Mouse (Mus musculus): ENCODE measurements around the gene Gramd1c. TPM values are rescaled to one million over a fixed set of nuclear protein-coding genes. Genes with fewer than 3 reads are reported as not detected.
A peak's percentile ranks its signal among the peaks of the same experiment; 100 is the strongest.

The Gramd1c gene
- polyA plus RNA-seq, 1 experiment: 1.4 TPM

GRCm38 (mm10) chr16:44087650-44088049, 24.5 kb upstream of the Gramd1c start:
- no peak overlapping the region for H3K27ac ChIP-seq (ENCODE audit: insufficient read depth, low read length)
- WGBS: 75% methylated on average over 2 of the region's 2 CpGs
- no peak for TF ChIP-seq CTCF (IDR thresholded peaks at IDR 0.05; ENCODE audit: borderline replicate concordance, insufficient read depth, low read depth, low read length)
- no peak for TF ChIP-seq POLR2A (IDR thresholded peaks at IDR 0.05; ENCODE audit: borderline replicate concordance, insufficient read depth, low read length)
- no peak overlapping the region for H3K4me3 ChIP-seq (replicated peaks; ENCODE audit: insufficient read depth, low read depth, low read length)
- no peaks in the 10 kb centered on the region for H3K27me3 ChIP-seq (ENCODE audit: control insufficient read depth, insufficient read depth, low read length)
- no peak for DNase-seq
- no peaks in the 10 kb centered on the region for H3K4me1 ChIP-seq (ENCODE audit: control insufficient read depth, insufficient read depth, low read length)

DNA sequence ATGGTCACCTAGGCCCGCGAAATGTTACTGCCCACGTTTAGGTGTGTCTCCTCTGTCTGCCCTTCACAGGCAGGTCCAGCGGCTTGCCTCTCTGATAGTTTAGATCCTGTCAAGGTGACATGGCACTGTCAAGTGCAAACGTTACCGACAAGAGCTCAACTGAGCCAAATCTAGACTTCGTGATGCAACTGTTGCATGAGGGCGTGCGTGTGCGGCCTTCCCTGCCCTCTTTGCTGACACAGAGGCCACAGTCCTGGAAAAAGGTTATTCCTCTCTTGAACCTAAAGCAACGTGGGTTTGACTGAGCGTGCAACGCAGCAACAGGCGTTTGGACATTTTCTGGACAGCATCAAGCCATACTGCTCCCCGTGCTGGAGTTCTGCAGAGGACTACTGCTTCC, 1.8 kb downstream of the Gramd1c start:
- no peaks in the 10 kb centered on the region for H3K27me3 ChIP-seq (ENCODE audit: control insufficient read depth, insufficient read depth, low read length)
- 93% methylated on average over 15 of the region's 15 CpGs for WGBS
- no peak overlapping the region for H3K4me3 ChIP-seq (replicated peaks; ENCODE audit: insufficient read depth, low read depth, low read length)
- TF ChIP-seq POLR2A (IDR thresholded peaks at IDR 0.05; ENCODE audit: borderline replicate concordance, insufficient read depth, low read length) (no peak), CTCF (IDR thresholded peaks at IDR 0.05; ENCODE audit: borderline replicate concordance, insufficient read depth, low read depth, low read length) (no peak)
- H3K27ac ChIP-seq (ENCODE audit: insufficient read depth, low read length): no peak overlapping the region
- no peaks in the 10 kb centered on the region for H3K4me1 ChIP-seq (ENCODE audit: control insufficient read depth, insufficient read depth, low read length)
- no peak for DNase-seq

- Histone ChIP-seq H3K27ac (ENCODE audit: insufficient read depth, low read length) (no peak overlapping the region), H3K27me3 (ENCODE audit: control insufficient read depth, insufficient read depth, low read length) (no peaks in the 10 kb centered on the region), H3K4me1 (ENCODE audit: control insufficient read depth, insufficient read depth, low read length) (no peaks in the 10 kb centered on the region), H3K4me3 (replicated peaks; ENCODE audit: insufficient read depth, low read depth, low read length) (no peak overlapping the region)
- WGBS: 93% methylated on average over 18 of the region's 18 CpGs
- TF ChIP-seq CTCF (IDR thresholded peaks at IDR 0.05; ENCODE audit: borderline replicate concordance, insufficient read depth, low read depth, low read length) (no peak), POLR2A (IDR thresholded peaks at IDR 0.05; ENCODE audit: borderline replicate concordance, insufficient read depth, low read length) (no peak)
- no peak for DNase-seq
Measured at GRCm38 (mm10) chr16:44060604-44061286, 2.4 kb downstream of the Gramd1c start.

DNA sequence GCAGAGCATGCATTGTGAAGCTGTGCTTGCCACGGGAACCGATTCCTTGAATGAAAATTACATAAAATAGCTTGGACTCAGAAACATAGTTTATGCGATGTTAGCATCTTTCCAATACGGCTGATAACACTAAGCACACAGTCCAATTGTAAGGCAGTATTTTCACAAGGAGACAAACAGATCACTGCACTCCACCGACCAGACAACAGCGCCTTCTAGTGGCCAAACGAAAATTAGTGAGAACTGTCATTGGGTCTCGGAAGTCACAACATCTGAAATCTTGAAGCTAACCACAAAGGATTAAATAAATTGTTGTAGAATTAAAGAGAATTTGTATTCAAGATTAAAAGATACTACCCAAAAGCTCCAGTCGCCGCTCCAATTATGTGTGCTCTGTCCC, 4.4 kb downstream of the Gramd1c start:
- H3K27ac ChIP-seq (ENCODE audit: insufficient read depth, low read length): no peak overlapping the region
- no peaks in the 10 kb centered on the region for H3K27me3 ChIP-seq (ENCODE audit: control insufficient read depth, insufficient read depth, low read length)
- H3K4me1 ChIP-seq (ENCODE audit: control insufficient read depth, insufficient read depth, low read length): no peaks in the 10 kb centered on the region
- TF ChIP-seq POLR2A (IDR thresholded peaks at IDR 0.05; ENCODE audit: borderline replicate concordance, insufficient read depth, low read length) (no peak), CTCF (IDR thresholded peaks at IDR 0.05; ENCODE audit: borderline replicate concordance, insufficient read depth, low read depth, low read length) (peak; percentile 83)
- H3K4me3 ChIP-seq (replicated peaks; ENCODE audit: insufficient read depth, low read depth, low read length): no peak overlapping the region
- peak; percentile 47 to 52 for DNase-seq
- 21% methylated on average over 10 of the region's 10 CpGs for WGBS

DNA sequence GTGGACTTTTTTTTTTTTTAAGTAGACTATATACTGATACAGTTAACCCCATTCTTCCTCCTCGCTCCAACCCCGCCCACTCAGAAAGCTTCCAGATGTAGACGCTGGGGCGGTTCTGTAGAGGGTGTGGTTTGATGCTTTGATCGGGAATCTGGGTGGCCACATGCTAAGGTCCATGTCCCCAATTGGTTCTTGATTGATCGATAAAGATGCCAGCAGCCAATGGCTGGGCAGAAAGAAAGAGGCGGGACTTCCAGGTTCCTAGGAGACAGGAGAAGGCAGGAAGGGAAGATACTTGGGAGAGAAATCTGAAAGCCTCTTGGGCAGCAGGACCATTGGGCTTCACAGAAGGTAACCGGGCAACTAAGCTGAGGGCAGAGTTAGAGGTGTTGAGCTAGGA, 7.4 kb downstream of the Gramd1c start:
- H3K27ac ChIP-seq (ENCODE audit: insufficient read depth, low read length): no peak overlapping the region
- 65% methylated on average over 8 of the region's 8 CpGs for WGBS
- H3K27me3 ChIP-seq (ENCODE audit: control insufficient read depth, insufficient read depth, low read length): no peaks in the 10 kb centered on the region
- H3K4me1 ChIP-seq (ENCODE audit: control insufficient read depth, insufficient read depth, low read length): no peaks in the 10 kb centered on the region
- no peak overlapping the region for H3K4me3 ChIP-seq (replicated peaks; ENCODE audit: insufficient read depth, low read depth, low read length)
- TF ChIP-seq CTCF (IDR thresholded peaks at IDR 0.05; ENCODE audit: borderline replicate concordance, insufficient read depth, low read depth, low read length) (no peak), POLR2A (IDR thresholded peaks at IDR 0.05; ENCODE audit: borderline replicate concordance, insufficient read depth, low read length) (no peak)
- no peak for DNase-seq

- no peak for DNase-seq
- WGBS: 76% methylated on average over 6 of the region's 6 CpGs
- TF ChIP-seq CTCF (IDR thresholded peaks at IDR 0.05; ENCODE audit: borderline replicate concordance, insufficient read depth, low read depth, low read length) (no peak), POLR2A (IDR thresholded peaks at IDR 0.05; ENCODE audit: borderline replicate concordance, insufficient read depth, low read length) (no peak)
- Histone ChIP-seq H3K4me1 (ENCODE audit: control insufficient read depth, insufficient read depth, low read length) (no peaks in the 10 kb centered on the region), H3K27ac (ENCODE audit: insufficient read depth, low read length) (no peak overlapping the region), H3K4me3 (replicated peaks; ENCODE audit: insufficient read depth, low read depth, low read length) (no peak overlapping the region), H3K27me3 (ENCODE audit: control insufficient read depth, insufficient read depth, low read length) (no peaks in the 10 kb centered on the region)
Measured at GRCm38 (mm10) chr16:44053265-44053664, 9.9 kb downstream of the Gramd1c start.

DNA sequence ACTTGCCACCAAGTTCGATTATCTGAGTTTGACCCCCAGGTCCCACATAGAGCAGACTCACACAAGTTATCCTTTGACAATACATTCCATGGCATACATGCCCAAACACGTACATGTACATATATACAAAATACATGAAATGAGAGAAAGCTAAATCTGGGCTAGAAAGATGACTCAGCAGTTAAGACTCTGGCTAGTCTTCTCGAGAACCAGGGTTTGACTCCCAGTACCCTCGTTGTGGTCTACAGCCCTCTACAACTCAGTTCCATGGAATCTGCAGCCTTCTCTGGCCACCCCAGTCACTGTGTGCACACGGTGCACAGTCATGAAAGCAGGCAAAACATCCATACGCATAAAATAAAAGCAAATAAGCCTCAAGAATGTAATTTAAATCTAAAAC, 10.8 kb downstream of the Gramd1c start:
- TF ChIP-seq POLR2A (IDR thresholded peaks at IDR 0.05; ENCODE audit: borderline replicate concordance, insufficient read depth, low read length) (no peak), CTCF (IDR thresholded peaks at IDR 0.05; ENCODE audit: borderline replicate concordance, insufficient read depth, low read depth, low read length) (no peak)
- no peak overlapping the region for H3K27ac ChIP-seq (ENCODE audit: insufficient read depth, low read length)
- no peak overlapping the region for H3K4me3 ChIP-seq (replicated peaks; ENCODE audit: insufficient read depth, low read depth, low read length)
- H3K27me3 ChIP-seq (ENCODE audit: control insufficient read depth, insufficient read depth, low read length): no peaks in the 10 kb centered on the region
- H3K4me1 ChIP-seq (ENCODE audit: control insufficient read depth, insufficient read depth, low read length): no peaks in the 10 kb centered on the region
- 86% methylated on average over 6 of the region's 6 CpGs for WGBS
- no peak for DNase-seq

DNA sequence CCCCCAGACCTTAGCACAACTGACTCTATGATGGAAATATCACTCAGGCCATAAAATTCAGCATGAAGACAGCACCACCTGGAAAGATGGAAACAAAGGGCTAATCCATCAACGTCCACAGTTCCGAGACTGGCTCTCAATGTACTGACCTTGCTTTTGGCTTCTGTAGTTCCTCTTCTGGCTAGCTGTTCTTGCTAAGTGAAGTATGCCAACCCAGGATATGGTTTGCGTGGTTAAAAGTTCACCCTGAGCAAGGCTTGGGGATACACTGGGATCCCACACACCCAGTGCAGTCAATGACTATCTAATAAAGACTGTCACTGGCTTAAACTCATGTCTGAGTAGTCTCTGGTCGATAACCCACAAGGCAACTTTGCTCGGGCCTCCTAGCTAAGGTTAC, 13.0 kb downstream of the Gramd1c start:
- TF ChIP-seq POLR2A (IDR thresholded peaks at IDR 0.05; ENCODE audit: borderline replicate concordance, insufficient read depth, low read length) (no peak), CTCF (IDR thresholded peaks at IDR 0.05; ENCODE audit: borderline replicate concordance, insufficient read depth, low read depth, low read length) (no peak)
- 88% methylated on average over 5 of the region's 5 CpGs for WGBS
- H3K4me1 ChIP-seq (ENCODE audit: control insufficient read depth, insufficient read depth, low read length): no peaks in the 10 kb centered on the region
- H3K4me3 ChIP-seq (replicated peaks; ENCODE audit: insufficient read depth, low read depth, low read length): no peak overlapping the region
- no peak overlapping the region for H3K27ac ChIP-seq (ENCODE audit: insufficient read depth, low read length)
- no peaks in the 10 kb centered on the region for H3K27me3 ChIP-seq (ENCODE audit: control insufficient read depth, insufficient read depth, low read length)
- no peak for DNase-seq

Measured in cerebellum, adult 2 months (tissue).